Mouse (Mus musculus) liver, embryonic 18 days (tissue): Measurements from ENCODE around the gene Lrrfip2. TPM values are rescaled to one million over a fixed set of nuclear protein-coding genes. Genes with fewer than 3 reads are reported as not detected.

Source experiments
- polyA plus RNA-seq: library from polyadenylated mRNA; depleted of rRNA; stranded (reverse); fragments of >200 nt; gene quantifications from 2 replicates; pipeline ENCODE4 v1.2.3, GENCODE M21; 2012; rRNA removed

Gene Lrrfip2
- 14.7 and 16.1 TPM in 2 replicates for polyA plus RNA-seq

GRCm38 (mm10) chr9:111117126-111117642 lies at the start of gene Lrrfip2:
Gene Lrrfip2 (plus strand): TSS chr9:111117592.

DNA sequence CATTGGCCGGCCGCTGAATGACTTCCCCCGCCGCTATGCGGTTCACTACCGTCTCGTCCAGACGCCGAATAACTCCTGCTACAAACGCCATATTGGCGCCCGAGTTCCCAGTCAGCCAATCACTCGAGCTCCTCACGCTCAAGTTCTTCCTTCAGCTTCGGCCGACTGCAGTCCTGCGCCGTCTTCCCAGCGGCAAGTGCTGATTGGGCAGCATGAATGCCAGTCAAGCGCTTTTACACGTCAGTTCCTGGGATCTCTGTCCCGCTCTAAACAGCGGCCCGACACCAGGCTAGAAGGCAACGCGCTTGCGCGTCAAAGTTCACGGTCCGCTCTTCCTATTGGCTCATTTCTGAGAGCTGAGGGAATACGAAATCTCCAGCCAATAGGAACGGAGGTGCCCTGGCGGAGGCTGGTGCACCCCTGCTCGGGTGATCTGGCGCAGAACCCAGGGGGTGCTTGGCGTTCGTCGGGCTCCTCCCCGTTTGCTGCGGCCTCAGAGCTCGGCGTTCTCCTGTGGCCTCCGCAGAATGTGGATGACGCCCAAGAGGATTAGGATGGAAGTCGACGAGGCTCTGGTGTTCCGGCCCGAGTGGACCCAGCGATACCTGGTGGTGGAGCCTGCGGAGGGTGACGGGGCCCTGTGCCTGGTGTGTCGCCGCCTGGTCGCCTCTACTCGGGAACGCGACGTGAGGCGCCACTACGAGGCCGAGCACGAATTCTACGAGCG lies 154.2 kb downstream of the Lrrfip2 start, which contains the start of the genes Mlh1 and Epm2aip1:
Mlh1 (minus strand) TSS at position 358 of the 727 bp plus-strand sequence.
Epm2aip1 (plus strand) TSS at position 496 of the 727 bp plus-strand sequence.

Other genes with a start within 250 kb of the Lrrfip2 start
- 5.9 and 6.7 TPM in 2 replicates for gene Als2cl, start 237.7 kb upstream of the Lrrfip2 start, polyA plus RNA-seq
- gene Tmie, start 237.5 kb upstream of the Lrrfip2 start, polyA plus RNA-seq: 4.0 and 4.3 TPM in 2 replicates
- gene Fam240a, start 200.7 kb upstream of the Lrrfip2 start, polyA plus RNA-seq: not detected in 2 replicates
- gene Tdgf1, start 171.4 kb upstream of the Lrrfip2 start, polyA plus RNA-seq: 0.02 TPM in 1 of 2 replicates, not detected in the other
- 0.05 and 0.10 TPM in 2 replicates for gene Lrrc2, start 166.0 kb upstream of the Lrrfip2 start, polyA plus RNA-seq
- 39.5 and 40.2 TPM in 2 replicates for gene Rtp3, start 127.0 kb upstream of the Lrrfip2 start, polyA plus RNA-seq
- gene Ltf, start 98.3 kb upstream of the Lrrfip2 start, polyA plus RNA-seq: 108 and 154 TPM in 2 replicates
- gene Ccrl2, start 60.1 kb upstream of the Lrrfip2 start, polyA plus RNA-seq: 5.9 and 7.2 TPM in 2 replicates
- gene Mlh1, start 154.2 kb downstream of the Lrrfip2 start, polyA plus RNA-seq: 14.8 TPM in 2 replicates
- 12.2 and 12.8 TPM in 2 replicates for gene Epm2aip1, start 154.3 kb downstream of the Lrrfip2 start, polyA plus RNA-seq
- gene Trank1, start 194.1 kb downstream of the Lrrfip2 start, polyA plus RNA-seq: 0.06 TPM in 2 replicates